Mouse (Mus musculus) midbrain, embryonic 11.5 days (tissue): ENCODE measurements at regions not wholly inside any gene's neighbourhood (a gene's known extent, or its start where the extent isn't known, plus 50 kb on each side); places are given as distances from the start of the nearest gene placed in this dataset.

Experiments used
- ATAC-seq: fragments of 200-750 bp; cut with Nextera tagmentation; 2 replicates; pipeline ENCODE4 v1.8.0; 2017; ENCODE audit warnings: moderate TSS enrichment, moderate library complexity; ENCODE audit not compliant: low FRiP score
- DNase-seq: peaks from one replicate; pipeline ENCODE4 v3.0.0; 2015; ENCODE audit warnings: low spot score; ENCODE audit errors: missing footprints
- H3K27ac ChIP-seq: fragments of 300-500 bp; sonication (generic); 2 replicates; pipeline ENCODE4 v1.5.1; 2014; ENCODE audit warnings: low read depth, low read length
- H3K27me3 ChIP-seq: fragments of 300-500 bp; sonication (generic); 2 replicates; pipeline ENCODE4 v1.6.1; 2014; ENCODE audit warnings: mild to moderate bottlenecking, low read length, moderate library complexity, mixed read lengths; ENCODE audit not compliant: control insufficient read depth, insufficient read depth
- H3K36me3 ChIP-seq: fragments of 300-500 bp; sonication (generic); 2 replicates; pipeline ENCODE4 v1.6.1; 2014; ENCODE audit warnings: mild to moderate bottlenecking, low read length, moderate library complexity, mixed read lengths; ENCODE audit not compliant: control insufficient read depth, insufficient read depth
- H3K4me1 ChIP-seq: fragments of 300-500 bp; sonication (generic); 2 replicates; pipeline ENCODE4 v1.6.1; 2014; ENCODE audit warnings: low read length; ENCODE audit not compliant: control insufficient read depth, insufficient read depth
- H3K4me2 ChIP-seq: fragments of 300-500 bp; sonication (generic); 2 replicates; pipeline ENCODE4 v1.6.1; 2014; ENCODE audit warnings: mild to moderate bottlenecking, moderate library complexity
- H3K4me3 ChIP-seq: fragments of 300-500 bp; sonication (generic); 2 replicates; pipeline ENCODE4 v1.5.1; 2014; ENCODE audit warnings: low read depth, low read length
- H3K9ac ChIP-seq: fragments of 300-500 bp; sonication (generic); 2 replicates; pipeline ENCODE4 v1.6.1; 2014; ENCODE audit warnings: low read length
- H3K9me3 ChIP-seq: fragments of 300-500 bp; sonication (generic); 2 replicates; pipeline ENCODE4 v1.6.1; 2016; ENCODE audit warnings: low read length; ENCODE audit not compliant: control insufficient read depth
- WGBS: fragments of 180-500 bp; shearing (Covaris S2); extraction: QIAGEN DNeasy Blood & Tissue Kit; methylation state at CpG from one replicate; pipeline ENCODE4 v1.1.7; 2014; 5-methylcytosine and 5-hydroxymethylcytosine counted together

DNA sequence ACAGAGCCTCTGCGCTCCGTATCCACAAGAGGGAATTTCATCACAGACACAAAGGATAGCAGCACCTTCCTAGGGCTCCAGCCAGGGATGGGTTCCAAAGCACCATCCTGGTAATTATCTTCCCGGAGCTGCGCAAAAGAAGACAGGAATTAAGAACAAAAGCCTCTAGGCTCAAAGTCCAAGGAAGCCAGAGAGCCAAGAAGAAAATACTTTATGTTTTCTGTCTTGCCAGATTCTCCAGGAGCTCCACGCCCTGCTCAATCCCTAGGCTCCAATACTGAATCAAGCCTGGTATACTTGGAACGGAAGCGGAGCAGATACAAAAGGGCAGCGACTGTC lies 54.4 kb downstream of the Irf2bpl start:
- 65% methylated on average over 8 of the region's 8 CpGs for WGBS
- no peak overlapping the region for H3K27ac ChIP-seq

DNA sequence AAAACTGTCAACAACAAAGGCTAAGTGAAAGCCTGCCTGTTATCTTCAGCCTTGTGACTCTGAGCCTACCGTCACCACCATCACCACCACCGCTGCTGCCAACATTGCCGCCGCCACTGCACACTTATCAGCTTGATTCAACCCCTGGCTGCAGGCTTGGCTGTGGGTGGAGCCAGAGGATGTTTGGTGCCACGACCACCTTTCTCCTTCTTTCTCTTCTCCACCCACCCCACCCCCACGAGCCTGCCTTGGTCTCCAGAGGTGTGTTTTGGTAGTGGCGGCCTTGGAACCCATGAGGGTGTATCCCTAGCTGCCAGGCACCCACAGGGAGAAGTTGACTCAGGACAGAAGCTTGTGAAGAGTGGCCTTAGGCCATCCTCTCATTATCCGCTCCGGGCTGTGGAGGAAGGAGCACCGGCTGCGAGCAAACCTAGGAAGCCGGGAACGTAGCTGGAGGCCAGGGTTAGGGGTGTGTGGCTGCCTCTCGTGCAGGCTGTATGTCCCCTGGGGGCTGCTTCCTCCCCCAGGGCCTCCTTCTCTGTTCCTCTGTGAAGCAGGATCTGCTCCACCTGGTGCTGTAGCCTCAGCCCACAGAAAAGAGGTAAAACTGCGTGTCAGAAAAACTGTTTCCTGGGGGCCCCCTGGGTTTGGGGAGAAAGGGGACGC lies 54.9 kb downstream of the Irf2bpl start:
- Histone ChIP-seq H3K36me3 (no peaks in the 10 kb centered on the region), H3K27me3 (no peaks in the 10 kb centered on the region; the same call in 1 of the 2 replicates), H3K9me3 (no peaks in the 10 kb centered on the region), H3K4me3 (no peak overlapping the region), H3K9ac (no peak overlapping the region), H3K4me2 (no peak overlapping the region), H3K27ac (no peak overlapping the region), H3K4me1 (peaks cover 48% of the 10 kb centered on the region)
- ATAC-seq (no peak), DNase-seq (no peak)
- WGBS = 69% methylated on average over 16 of the region's 16 CpGs

More for the DNA sequence above, 54.4 kb downstream of the Irf2bpl start:
- no peaks in the 10 kb centered on the region; the same call in 1 of the 2 replicates for H3K27me3 ChIP-seq
- H3K36me3 ChIP-seq = no peaks in the 10 kb centered on the region
- H3K9me3 ChIP-seq = no peaks in the 10 kb centered on the region
- H3K9ac ChIP-seq = no peak overlapping the region
- DNase-seq = no peak
- peaks cover 43% of the 10 kb centered on the region for H3K4me1 ChIP-seq
- ATAC-seq = no peak
- H3K4me2 ChIP-seq = no peak overlapping the region
- no peak overlapping the region for H3K4me3 ChIP-seq

DNA sequence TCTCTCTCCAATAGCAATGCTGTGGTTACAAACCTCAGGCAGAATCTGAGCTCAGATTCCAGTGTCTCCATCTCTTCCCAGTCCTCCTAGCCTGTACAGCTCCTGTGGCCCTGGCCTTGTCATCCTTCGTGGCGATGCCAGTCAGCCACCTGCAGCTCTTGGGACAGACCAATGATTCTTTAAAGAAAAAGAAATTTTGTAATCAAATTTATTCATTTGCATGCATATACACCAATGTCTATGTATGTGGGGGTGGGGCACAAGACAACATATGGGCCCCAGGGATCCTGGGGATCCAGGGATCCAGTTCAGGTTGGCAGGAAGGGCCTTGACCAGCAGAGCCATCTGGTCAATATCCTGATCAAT lies 57.4 kb downstream of the Irf2bpl start:
- Histone ChIP-seq H3K4me1 (peaks cover 50% of the 10 kb centered on the region), H3K36me3 (no peaks in the 10 kb centered on the region), H3K27ac (peak overlapping the region; percentile 49; the same call in 1 of the 2 replicates), H3K27me3 (no peaks in the 10 kb centered on the region; the same call in 1 of the 2 replicates), H3K4me2 (no peak overlapping the region), H3K9me3 (no peaks in the 10 kb centered on the region), H3K4me3 (no peak overlapping the region), H3K9ac (no peak overlapping the region)
- 67% methylated on average over 2 of the region's 2 CpGs for WGBS
- no peak for ATAC-seq
- DNase-seq = no peak

DNA sequence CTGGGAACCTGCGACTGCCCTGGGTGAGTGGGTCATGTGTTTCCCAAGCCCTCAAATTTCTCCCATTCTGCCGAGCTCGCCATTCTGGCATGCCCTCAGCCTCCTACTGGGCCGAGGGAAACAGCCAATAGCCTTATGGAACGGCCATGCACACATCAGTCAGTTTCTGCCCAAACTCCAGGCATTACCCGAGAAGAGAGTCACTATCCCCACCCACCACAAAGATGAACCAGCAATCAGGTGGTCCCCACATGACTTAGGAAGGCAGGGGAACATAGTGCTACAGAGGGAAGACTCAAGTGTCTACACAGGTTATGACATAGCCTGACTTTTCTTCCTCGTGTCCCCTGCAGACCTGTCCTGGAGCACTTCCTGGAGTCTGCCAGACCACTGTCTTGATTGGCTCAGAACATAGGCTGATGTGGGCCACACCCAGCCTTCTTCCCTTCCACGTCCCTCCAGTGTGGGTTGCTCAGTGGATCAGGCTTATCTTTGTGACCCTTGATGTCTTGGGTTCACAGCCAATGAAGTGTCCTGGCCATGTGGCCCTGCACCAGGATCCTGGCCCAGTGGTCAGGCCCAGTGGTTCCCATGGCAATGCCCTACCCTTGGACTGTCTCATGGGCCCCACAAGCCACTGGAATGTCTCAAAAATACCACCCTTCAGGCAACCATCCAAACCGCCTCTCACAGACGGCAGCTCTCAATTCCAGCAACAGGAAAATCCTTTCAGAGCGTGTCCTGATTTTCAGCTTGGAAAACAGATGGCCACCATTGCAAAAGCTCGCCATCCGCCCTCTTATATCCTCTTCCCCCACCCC lies 58.0 kb downstream of the Irf2bpl start:
- WGBS = 45% methylated on average over 13 of the region's 13 CpGs
- peak; percentile 86 for DNase-seq

DNA sequence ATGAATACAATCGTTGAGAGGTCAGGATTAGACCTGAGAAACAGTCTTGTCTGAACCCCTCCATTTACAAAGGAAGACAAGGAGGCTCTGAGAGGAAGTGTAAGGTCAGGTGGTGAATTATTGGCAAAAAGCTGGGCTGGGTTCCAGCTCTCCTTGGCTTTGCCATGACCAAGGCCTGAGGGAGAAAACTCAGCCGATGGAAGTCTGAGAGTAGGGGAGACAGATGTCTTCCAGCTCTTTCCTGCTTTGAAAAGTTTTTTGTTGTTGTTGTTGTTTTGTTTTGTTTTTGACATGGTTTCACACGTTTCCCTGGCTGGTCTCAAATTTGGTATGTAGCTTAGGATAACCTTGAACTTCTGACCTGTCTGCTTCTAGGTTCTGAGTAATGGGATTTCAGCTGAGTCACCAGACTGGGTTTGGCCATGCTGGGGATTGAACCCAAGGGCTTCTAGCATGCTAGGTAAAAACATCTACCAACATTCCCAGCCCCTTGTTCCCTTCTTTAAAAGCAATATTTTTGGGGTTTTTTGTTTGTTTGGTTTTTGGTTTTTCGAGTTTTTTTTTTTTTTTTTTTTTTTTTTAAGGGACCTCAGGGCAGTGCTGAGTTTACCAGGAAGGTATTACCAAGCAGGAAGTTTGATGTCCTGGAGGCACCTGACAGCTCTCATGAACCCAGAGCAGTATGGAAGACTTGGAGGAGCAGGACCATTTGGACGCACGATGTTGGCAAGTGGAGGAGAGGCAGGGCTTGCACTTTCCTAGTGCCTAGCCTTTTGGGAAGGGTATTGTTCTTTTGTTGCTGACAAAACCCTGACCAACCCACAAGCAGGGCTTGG lies 58.8 kb downstream of the Irf2bpl start:
- DNase-seq (no peak), ATAC-seq (no peak)
- H3K4me1 ChIP-seq = peaks cover 53% of the 10 kb centered on the region
- peak overlapping the region; percentile 99; the same call in 1 of the 2 replicates for H3K27ac ChIP-seq
- no peak overlapping the region for H3K4me2 ChIP-seq
- H3K36me3 ChIP-seq = no peaks in the 10 kb centered on the region
- no peak overlapping the region for H3K9ac ChIP-seq
- H3K27me3 ChIP-seq = no peaks in the 10 kb centered on the region
- no peak overlapping the region for H3K4me3 ChIP-seq
- no peaks in the 10 kb centered on the region for H3K9me3 ChIP-seq
- WGBS = 39% methylated on average over 6 of the region's 6 CpGs

More for the DNA sequence above, 58.0 kb downstream of the Irf2bpl start:
- H3K9me3 ChIP-seq = no peaks in the 10 kb centered on the region
- no peak overlapping the region for H3K4me3 ChIP-seq
- H3K27me3 ChIP-seq = no peaks in the 10 kb centered on the region; the same call in 1 of the 2 replicates
- H3K27ac ChIP-seq = peak overlapping the region; percentile 46
- peaks cover 49% of the 10 kb centered on the region for H3K4me1 ChIP-seq
- no peak overlapping the region for H3K4me2 ChIP-seq
- no peaks in the 10 kb centered on the region for H3K36me3 ChIP-seq
- ATAC-seq = no peak
- no peak overlapping the region for H3K9ac ChIP-seq

DNA sequence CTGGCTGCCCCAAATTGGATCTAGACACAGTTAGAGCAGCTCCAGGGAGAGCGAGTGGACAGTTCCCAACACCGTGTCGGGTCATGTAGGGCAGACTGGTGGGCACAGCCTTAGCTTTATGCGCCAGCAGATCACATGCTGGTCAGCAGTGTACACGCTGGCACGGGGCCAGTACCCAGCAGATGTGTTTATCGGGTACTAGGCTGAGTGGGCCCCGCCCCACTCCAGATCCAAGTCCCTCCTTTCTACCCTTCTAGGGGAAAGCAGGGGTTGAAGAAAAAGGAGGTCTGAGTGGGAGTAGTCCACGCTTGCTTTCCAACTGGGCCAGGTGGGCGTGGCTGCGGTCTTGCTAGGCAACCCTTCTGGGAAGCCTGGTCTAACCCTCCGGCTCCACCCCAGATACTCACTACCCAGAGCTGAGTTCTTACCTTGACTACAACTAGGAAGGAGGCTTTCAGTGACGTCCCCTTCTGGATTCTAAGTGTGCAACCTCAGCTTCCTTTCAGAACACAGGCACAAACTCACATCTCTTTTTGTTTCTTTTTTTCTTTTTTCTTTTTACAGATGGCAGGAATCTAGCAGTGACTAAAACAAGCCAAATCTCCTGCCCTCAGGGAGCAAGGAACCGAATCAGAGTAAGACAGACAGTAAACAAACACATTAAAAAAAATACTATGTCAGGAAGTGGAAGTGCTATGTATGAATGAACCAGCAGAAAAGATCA lies 59.6 kb downstream of the Irf2bpl start:
- ATAC-seq (peak; percentile 43), DNase-seq (peak; percentile 94)
- H3K27ac ChIP-seq = peak overlapping the region; percentile 99
- peak overlapping the region; percentile 35 for H3K4me2 ChIP-seq
- no peaks in the 10 kb centered on the region for H3K27me3 ChIP-seq
- H3K36me3 ChIP-seq = no peaks in the 10 kb centered on the region
- H3K4me1 ChIP-seq = peaks cover 53% of the 10 kb centered on the region
- H3K4me3 ChIP-seq = peak overlapping the region; percentile 10
- no peaks in the 10 kb centered on the region for H3K9me3 ChIP-seq
- WGBS = 4% methylated on average over 14 of the region's 14 CpGs
- peak overlapping the region; percentile 44; the same call in 1 of the 2 replicates for H3K9ac ChIP-seq

DNA sequence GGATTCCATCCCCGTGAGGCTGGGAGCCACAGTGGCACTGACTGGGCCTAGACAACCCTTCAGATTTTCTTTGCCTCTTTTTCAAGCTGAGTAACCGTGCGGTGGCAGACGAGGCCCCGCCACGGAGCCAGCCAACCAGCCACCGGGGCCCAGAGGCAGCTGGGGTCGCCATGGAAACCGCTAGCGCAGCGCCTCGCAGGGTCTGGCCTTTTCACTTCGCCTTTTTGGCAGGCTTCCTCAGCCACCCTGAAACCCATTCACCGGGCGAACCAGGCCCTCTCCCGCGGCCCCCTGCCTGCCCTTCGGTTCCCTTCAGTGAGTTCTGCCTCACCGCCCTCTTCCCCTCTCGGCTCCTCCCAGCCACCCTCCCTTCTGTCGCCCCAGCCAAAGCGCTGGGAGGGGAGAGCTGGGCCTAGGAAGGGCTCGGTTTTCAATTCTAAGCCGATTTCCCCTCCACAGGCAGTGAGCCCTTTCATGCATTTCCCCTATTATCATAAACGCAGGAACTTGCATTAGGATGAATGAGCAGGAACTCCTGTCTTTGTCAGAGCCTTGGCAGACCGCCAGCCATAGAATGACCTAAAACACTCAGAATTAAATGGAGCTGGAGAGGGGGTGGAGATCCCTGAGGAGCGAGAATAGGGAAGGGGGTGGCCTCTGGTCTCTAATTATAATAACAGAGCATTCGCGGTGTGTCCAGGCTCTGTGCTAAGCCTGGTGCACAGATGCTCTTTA lies 60.6 kb downstream of the Irf2bpl start:
- H3K4me2 ChIP-seq = peak overlapping the region; percentile 36
- ATAC-seq (peak; percentile 93), DNase-seq (peak; percentile 99)
- no peaks in the 10 kb centered on the region for H3K36me3 ChIP-seq
- peaks cover 53% of the 10 kb centered on the region for H3K4me1 ChIP-seq
- H3K9ac ChIP-seq = peak overlapping the region; percentile 59
- H3K9me3 ChIP-seq = no peaks in the 10 kb centered on the region
- H3K4me3 ChIP-seq = no peak overlapping the region; the same call in 1 of the 2 replicates
- H3K27me3 ChIP-seq = no peaks in the 10 kb centered on the region
- WGBS = under 1% methylated on average over 29 of the region's 29 CpGs
- peak overlapping the region; percentile 99 for H3K27ac ChIP-seq

DNA sequence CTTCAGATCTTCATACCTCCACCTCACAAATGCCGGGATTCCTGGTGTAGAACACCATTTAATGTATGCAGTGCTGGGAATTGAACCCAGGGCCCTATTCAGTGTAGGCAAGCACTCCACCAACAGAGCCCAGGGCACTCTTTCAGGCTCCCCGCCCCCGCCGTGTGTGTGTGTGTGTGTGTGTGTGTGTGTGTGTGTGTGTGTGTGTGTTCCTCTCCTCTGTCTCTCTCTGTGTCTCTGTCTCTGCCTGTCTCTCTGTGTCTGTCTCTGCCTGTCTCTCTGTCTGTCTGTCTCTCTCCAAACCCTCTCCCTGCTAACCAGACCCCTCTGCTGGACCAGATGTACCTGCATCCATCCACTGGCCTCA lies 61.1 kb downstream of the Irf2bpl start:
- WGBS = 25% methylated on average over 4 of the region's 4 CpGs
- Histone ChIP-seq H3K27ac (peak overlapping the region; percentile 99), H3K9ac (peak overlapping the region; percentile 59), H3K4me3 (no peak overlapping the region), H3K4me1 (peaks cover 53% of the 10 kb centered on the region), H3K9me3 (no peaks in the 10 kb centered on the region), H3K36me3 (no peaks in the 10 kb centered on the region), H3K4me2 (peak overlapping the region; percentile 36), H3K27me3 (no peaks in the 10 kb centered on the region)
- no peak for DNase-seq
- peak; percentile 12; the same call in 1 of the 2 replicates for ATAC-seq
